Mouse (Mus musculus) heart, adult 8-10 months (tissue): ENCODE measurements around the gene Olfr1034. TPM values are rescaled to one million over a fixed set of nuclear protein-coding genes. Genes with fewer than 3 reads are reported as not detected.
"Not testable (repeated sequence)": the region's sequence is repeated elsewhere in the genome, so short reads cannot be mapped to it uniquely, and the experiment has no call there.

Source experiments
- DNase-seq: peaks from one replicate; pipeline ENCODE4 v3.0.0; 2022; ENCODE audit warnings: low spot score
- total RNA-seq, 4 experiments: library from RNA; stranded (reverse); gene quantifications; 2 replicates each; pipeline ENCODE4 v1.2.4; 2022

Gene Olfr1034
- under 1 TPM; 0.19 to 0.28 (median 0.24) TPM for total RNA-seq

DNA sequence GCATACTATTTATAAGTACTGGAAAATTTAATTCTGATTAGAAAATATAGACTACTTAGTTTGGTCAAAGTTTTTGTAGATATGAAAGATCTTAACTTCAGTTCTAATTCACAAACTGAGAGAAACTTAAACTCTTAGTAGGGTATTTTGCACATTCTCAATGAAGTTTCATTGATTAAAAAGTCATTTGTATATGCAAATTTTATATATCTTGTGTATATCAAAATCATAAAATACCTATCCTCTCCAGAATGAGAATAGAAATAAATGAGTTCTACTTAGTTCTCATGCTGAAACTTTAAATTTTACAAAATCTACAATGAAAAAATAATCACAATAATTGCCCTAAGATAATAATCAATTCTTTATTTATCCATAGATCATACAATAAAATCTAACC is at the start of gene Olfr1034:
Gene Olfr1034 (plus strand): TSS at position 301 of the 400 bp plus-strand sequence.
- no peak for DNase-seq

DNA sequence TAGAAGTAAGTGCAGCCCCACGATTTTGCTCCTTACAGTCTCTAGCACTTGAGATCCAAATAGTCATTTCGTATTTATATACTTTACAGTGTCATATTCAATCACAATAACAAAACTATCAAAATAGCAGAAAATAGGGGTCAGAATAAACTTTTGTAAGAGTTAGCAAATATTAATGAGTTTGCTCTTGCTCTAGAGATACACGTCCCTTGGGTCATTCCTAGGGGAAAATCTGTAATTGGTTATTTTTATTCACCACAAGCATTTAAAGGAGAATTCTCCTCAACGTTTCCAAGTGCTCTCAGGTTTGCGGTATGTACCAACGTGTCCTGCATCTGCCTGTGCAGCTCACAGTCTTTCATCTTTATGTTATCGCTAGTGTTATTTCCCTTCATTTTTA is 40.4 kb upstream of the Olfr1034 start, which contains the start of gene Olfr1032:
Gene Olfr1032 (plus strand): TSS at position 301 of the 400 bp plus-strand sequence.
- no peak for DNase-seq

DNA sequence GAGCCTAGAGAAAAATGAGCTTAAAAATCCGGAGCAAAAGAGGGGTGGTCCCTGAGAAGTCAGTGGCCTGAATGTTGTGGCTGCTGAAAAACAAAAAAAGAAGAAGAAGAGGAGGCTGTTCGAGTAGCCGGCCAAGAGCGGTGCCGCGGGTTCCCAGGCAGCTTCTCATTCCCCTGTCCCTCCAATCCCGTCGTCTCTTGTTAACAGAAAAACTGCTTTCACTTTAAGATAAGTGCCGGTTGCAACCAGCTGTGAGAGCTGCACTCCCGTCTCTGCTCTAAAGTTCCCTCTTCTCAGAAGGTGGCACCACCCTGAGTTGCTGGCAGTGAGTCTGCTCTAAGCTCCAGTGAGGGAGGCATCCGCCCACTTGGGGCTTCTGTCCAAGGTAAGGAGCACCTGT is 25.3 kb upstream of the Olfr1034 start, which contains the start of gene Olfr1033:
Gene Olfr1033 (plus strand): TSS at position 228 of the 400 bp plus-strand sequence.
- DNase-seq: peak; percentile 30

GRCm38 (mm10) chr2:86021518-86021917 is 24.1 kb upstream of the Olfr1034 start:
- not testable (repeated sequence) for DNase-seq

DNA sequence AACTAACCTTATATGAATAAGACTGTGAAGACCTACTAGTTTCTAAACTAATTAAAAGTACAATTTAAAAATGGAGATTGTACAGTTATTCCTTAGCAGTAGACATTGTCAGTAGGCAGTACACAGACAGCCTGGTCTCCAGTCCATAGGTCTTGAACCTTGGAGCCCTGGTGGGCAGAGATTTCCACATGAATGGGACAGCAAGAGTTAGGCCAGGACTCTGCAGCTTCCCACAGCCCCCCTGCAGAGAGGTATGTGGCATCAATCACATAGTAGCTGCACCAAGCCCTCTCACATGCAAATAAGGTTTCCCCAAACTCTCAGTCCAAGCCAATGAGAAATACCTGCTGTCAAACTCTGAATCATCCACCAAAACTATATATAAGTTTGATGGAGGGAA is 5.1 kb downstream of the Olfr1034 start:
- DNase-seq: not testable (repeated sequence)

GRCm38 (mm10) chr2:86063766-86064165 is 18.1 kb downstream of the Olfr1034 start:
- not testable (repeated sequence) for DNase-seq

GRCm38 (mm10) chr2:86070189-86070588 is 24.5 kb downstream of the Olfr1034 start:
- DNase-seq: no peak

GRCm38 (mm10) chr2:86073692-86074091 is 28.0 kb downstream of the Olfr1034 start, which contains the start of gene Olfr1036:
Gene Olfr1036, plus strand, starts transcription at chr2:86073992.
- not testable (repeated sequence) for DNase-seq

DNA sequence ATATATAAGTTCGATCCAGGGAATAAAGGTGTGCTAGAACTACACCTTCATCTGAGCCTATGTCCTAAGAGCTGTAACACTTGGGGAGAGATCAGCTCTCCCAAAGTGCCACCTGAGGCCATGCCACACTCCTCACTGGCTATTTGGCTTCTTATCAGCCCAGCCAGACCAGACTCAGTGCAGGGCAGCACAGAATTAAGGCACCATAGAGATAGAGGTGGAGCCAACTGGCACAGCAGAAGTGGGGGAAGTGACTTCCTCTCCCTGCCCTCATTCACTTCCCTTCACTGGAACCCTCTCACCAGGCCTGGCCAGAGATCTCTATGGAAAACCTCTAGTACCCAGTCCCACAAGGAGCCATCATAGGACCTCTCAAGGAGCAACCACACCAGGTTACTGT is 34.8 kb downstream of the Olfr1034 start:
- not testable (repeated sequence) for DNase-seq

GRCm38 (mm10) chr2:86087285-86087684 is 41.6 kb downstream of the Olfr1034 start, which contains the start of gene Olfr1037:
Gene Olfr1037, minus strand, starts transcription at chr2:86087385.
- no peak for DNase-seq

Other genes with a start within 250 kb of the Olfr1034 start
- gene Olfr1016, start 243.3 kb upstream of the Olfr1034 start, total RNA-seq: not detected
- gene Olfr1018, start 227.4 kb upstream of the Olfr1034 start, total RNA-seq: not detected
- gene Olfr1019, start 200.4 kb upstream of the Olfr1034 start, total RNA-seq: not detected
- gene Olfr1020, start 198.8 kb upstream of the Olfr1034 start, total RNA-seq: not detected
- not detected for gene Olfr1022, start 177.3 kb upstream of the Olfr1034 start, total RNA-seq
- not detected for gene Olfr1023, start 160.2 kb upstream of the Olfr1034 start, total RNA-seq
- gene Olfr1024, start 140.8 kb upstream of the Olfr1034 start, total RNA-seq: not detected
- gene Olfr1025-ps1, start 130.7 kb upstream of the Olfr1034 start, total RNA-seq: not detected
- gene Olfr1026, start 124.3 kb upstream of the Olfr1034 start, total RNA-seq: not detected
- not detected for gene Olfr1028, start 95.4 kb upstream of the Olfr1034 start, total RNA-seq
- gene Olfr1029, start 72.0 kb upstream of the Olfr1034 start, total RNA-seq: not detected
- not detected for gene Olfr1030, start 66.6 kb upstream of the Olfr1034 start, total RNA-seq
- gene Olfr1031, start 55.6 kb upstream of the Olfr1034 start, total RNA-seq: not detected
- not detected for gene Olfr1032, start 40.3 kb upstream of the Olfr1034 start, total RNA-seq
- 1 to 10 TPM; 2.0 to 5.0 (median 3.4) TPM for gene Olfr1033, start 25.2 kb upstream of the Olfr1034 start, total RNA-seq
- not detected for gene Olfr1036, start 28.1 kb downstream of the Olfr1034 start, total RNA-seq
- not detected for gene Olfr1037, start 41.5 kb downstream of the Olfr1034 start, total RNA-seq
- gene Olfr1039, start 90.1 kb downstream of the Olfr1034 start, total RNA-seq: not detected
- not detected for gene Olfr1040, start 100.9 kb downstream of the Olfr1034 start, total RNA-seq
- gene Olfr1042, start 116.0 kb downstream of the Olfr1034 start, total RNA-seq: not detected
- not detected for gene Olfr1043, start 121.7 kb downstream of the Olfr1034 start, total RNA-seq
- gene Olfr1044, start 132.0 kb downstream of the Olfr1034 start, total RNA-seq: not detected
- not detected for gene Olfr52, start 139.8 kb downstream of the Olfr1034 start, total RNA-seq
- not detected for gene Olfr1045, start 157.1 kb downstream of the Olfr1034 start, total RNA-seq
- gene Olfr1046, start 173.5 kb downstream of the Olfr1034 start, total RNA-seq: not detected
- gene Olfr1047, start 185.5 kb downstream of the Olfr1034 start, total RNA-seq: not detected
- not detected for gene Olfr1048, start 194.4 kb downstream of the Olfr1034 start, total RNA-seq
- gene Olfr1049, start 212.5 kb downstream of the Olfr1034 start, total RNA-seq: not detected
- gene Olfr1051, start 233.2 kb downstream of the Olfr1034 start, total RNA-seq: not detected
- gene Olfr1052, start 246.6 kb downstream of the Olfr1034 start, total RNA-seq: not detected